Mouse (Mus musculus): ENCODE data around the gene Gm10428.
"Not testable (repeated sequence)": the region's sequence is repeated elsewhere in the genome, so short reads cannot be mapped to it uniquely, and the experiment has no call there.

Gm10428 gene

GRCm38 (mm10) chr11:62752780-62753179 is at the start of gene Gm10428:
Gene Gm10428 (plus strand): TSS chr11:62753100.
- in situ Hi-C loops (cut with MboI; ENCODE audit: low sequenced_read_pairs), result loop anchor here (10.0 kb wide), 1 partner anchor 392 kb away; no protein-coding TSS in a partner anchor

GRCm38 (mm10) chr11:62706141-62706540 is 46.8 kb upstream of the Gm10428 start:
- in situ Hi-C loops (cut with MboI; ENCODE audit: low sequenced_read_pairs), result no loop called here

- in situ Hi-C loops (cut with MboI; ENCODE audit: low sequenced_read_pairs), result no loop called here
Measured at GRCm38 (mm10) chr11:62708252-62708651, 44.6 kb upstream of the Gm10428 start.

GRCm38 (mm10) chr11:62710657-62711056 is 42.2 kb upstream of the Gm10428 start:
- in situ Hi-C loops (cut with MboI; ENCODE audit: low sequenced_read_pairs), result no loop called here

- in situ Hi-C loops (cut with MboI; ENCODE audit: low sequenced_read_pairs), result no loop called here
Measured at GRCm38 (mm10) chr11:62728276-62728675, 24.6 kb upstream of the Gm10428 start.

GRCm38 (mm10) chr11:62731311-62732021 is 21.4 kb upstream of the Gm10428 start, which contains the start of gene Zfp287:
Gene Zfp287 (minus strand): TSS chr11:62731905.
- in situ Hi-C loops (cut with MboI; ENCODE audit: low sequenced_read_pairs), result no loop called here

- in situ Hi-C loops (cut with MboI; ENCODE audit: low sequenced_read_pairs), result no loop called here
Measured at GRCm38 (mm10) chr11:62732022-62732387, 20.9 kb upstream of the Gm10428 start.

GRCm38 (mm10) chr11:62732665-62733064 is 20.2 kb upstream of the Gm10428 start:
- in situ Hi-C loops (cut with MboI; ENCODE audit: low sequenced_read_pairs), result no loop called here

GRCm38 (mm10) chr11:62741186-62741585 is 11.7 kb upstream of the Gm10428 start:
- in situ Hi-C loops (cut with MboI; ENCODE audit: low sequenced_read_pairs), result no loop called here

GRCm38 (mm10) chr11:62742261-62742957 is 10.5 kb upstream of the Gm10428 start:
- in situ Hi-C loops (cut with MboI; ENCODE audit: low sequenced_read_pairs), result no loop called here

- in situ Hi-C loops (cut with MboI; ENCODE audit: low sequenced_read_pairs), result no loop called here
Measured at GRCm38 (mm10) chr11:62744103-62744502, 8.8 kb upstream of the Gm10428 start.

GRCm38 (mm10) chr11:62746001-62746533 is 6.8 kb upstream of the Gm10428 start:
- in situ Hi-C loops (cut with MboI; ENCODE audit: low sequenced_read_pairs), result no loop called here

GRCm38 (mm10) chr11:62747227-62747626 is 5.7 kb upstream of the Gm10428 start:
- in situ Hi-C loops (cut with MboI; ENCODE audit: low sequenced_read_pairs), result no loop called here

- in situ Hi-C loops (cut with MboI; ENCODE audit: low sequenced_read_pairs), result no loop called here
Measured at GRCm38 (mm10) chr11:62748062-62748461, 4.8 kb upstream of the Gm10428 start.

- in situ Hi-C loops (cut with MboI; ENCODE audit: low sequenced_read_pairs), result not testable (repeated sequence)
Measured at GRCm38 (mm10) chr11:62749445-62749844, 3.5 kb upstream of the Gm10428 start.

- in situ Hi-C loops (cut with MboI; ENCODE audit: low sequenced_read_pairs), result loop anchor here (10.0 kb wide), 1 partner anchor 393 kb away; no protein-coding TSS in a partner anchor
Measured at GRCm38 (mm10) chr11:62752191-62752590, 709 bp upstream of the Gm10428 start.

GRCm38 (mm10) chr11:62756456-62757142 is 3.7 kb downstream of the Gm10428 start:
- in situ Hi-C loops (cut with MboI; ENCODE audit: low sequenced_read_pairs), result loop anchor here (10.0 kb wide), 1 partner anchor 388 kb away; no protein-coding TSS in a partner anchor

GRCm38 (mm10) chr11:62757143-62757507 is 4.2 kb downstream of the Gm10428 start:
- in situ Hi-C loops (cut with MboI; ENCODE audit: low sequenced_read_pairs), result loop anchor here (10.0 kb wide), 1 partner anchor 388 kb away; no protein-coding TSS in a partner anchor

GRCm38 (mm10) chr11:62757906-62758305 is 5.0 kb downstream of the Gm10428 start:
- in situ Hi-C loops (cut with MboI; ENCODE audit: low sequenced_read_pairs), result loop anchor here (10.0 kb wide), 1 partner anchor 387 kb away; no protein-coding TSS in a partner anchor

GRCm38 (mm10) chr11:62758491-62758890 is 5.6 kb downstream of the Gm10428 start:
- in situ Hi-C loops (cut with MboI; ENCODE audit: low sequenced_read_pairs), result loop anchor here (10.0 kb wide), 1 partner anchor 386 kb away; no protein-coding TSS in a partner anchor

Data from CH12F3 (cell line).